Comparison of ENCODE assay signal across 11 mouse cellular contexts in genomic region chr19:29254671-29255070, GRCm38 (mm10). TPM values are rescaled to one million over a fixed set of nuclear protein-coding genes. Genes with fewer than 3 reads are reported as not detected.
DNase-seq lines count a peak whose midpoint lies in the region; ATAC-seq and TF ChIP-seq lines count a peak whose summit lies in the region.
"Had no signal": no experiment of that assay in that cellular context is flagged by ENCODE, and none has a peak within 500 bp of the region (broad histone marks: within the 10 kb centered on the region; RNA-seq: fewer than 3 reads in every experiment).

No protein-coding gene starts in this region.

- H3K27ac ChIP-seq in forebrain, embryonic 15.5 days (replicated peaks) = peak overlapping the region; percentile 46
- H3K27ac ChIP-seq in liver, embryonic 15.5 days (replicated peaks) = no peak overlapping the region
- peak overlapping the region; percentile 6; the same call in 1 of the 2 replicates for H3K27ac ChIP-seq in olfactory bulb, adult 2 months (ENCODE audit: insufficient read depth, low read depth, low read length)
- H3K27ac ChIP-seq: embryonic facial prominence, embryonic 12.5 days; lung, embryonic 15.5 days had no signal

- no peak overlapping the region for H3K9ac ChIP-seq in forebrain, embryonic 15.5 days (replicated peaks)
- no peak overlapping the region for H3K9ac ChIP-seq in liver, embryonic 15.5 days
- H3K9ac ChIP-seq: embryonic facial prominence, embryonic 12.5 days; lung, embryonic 15.5 days had no signal

- peak overlapping the region; percentile 55 for H3K4me2 ChIP-seq in forebrain, embryonic 15.5 days (replicated peaks)
- peak overlapping the region; percentile 87 for H3K4me2 ChIP-seq in liver, embryonic 15.5 days

- TF ChIP-seq POLR2A in olfactory bulb, adult 2 months (IDR thresholded peaks at IDR 0.05; ENCODE audit: insufficient read depth, low read depth, low read length) = no peak

- peak overlapping the region; percentile 3; the same call in 1 of the 2 replicates for H3K4me3 ChIP-seq in forebrain, embryonic 15.5 days
- peak overlapping the region; percentile 97; the same call in 1 of the 2 replicates for H3K4me3 ChIP-seq in liver, embryonic 15.5 days (replicated peaks)
- H3K4me3 ChIP-seq in olfactory bulb, adult 2 months (ENCODE audit: insufficient read depth, low read depth, low read length) = no peak overlapping the region
- H3K4me3 ChIP-seq: lung, embryonic 15.5 days had no signal

- ATAC-seq in forebrain, embryonic 15.5 days (replicated peaks) = no peak
- no peak for ATAC-seq in liver, embryonic 15.5 days (ENCODE audit: insufficient read depth)
- ATAC-seq: intestine, embryonic 16.5 days had no signal

- H3K4me1 ChIP-seq in forebrain, embryonic 15.5 days = peaks cover 46% of the 10 kb centered on the region
- H3K4me1 ChIP-seq in liver, embryonic 15.5 days (replicated peaks) = peaks cover 47% of the 10 kb centered on the region
- peaks cover 3% of the 10 kb centered on the region; the same call in 1 of the 2 replicates for H3K4me1 ChIP-seq in olfactory bulb, adult 2 months (ENCODE audit: control insufficient read depth, insufficient read depth, low read length)

- WGBS in forebrain, embryonic 15.5 days = 4% methylated on average over 4 of the region's 4 CpGs
- 74% methylated on average over 4 of the region's 4 CpGs for WGBS in liver, embryonic 15.5 days (ENCODE audit: insufficient replicate concordance)
- WGBS in olfactory bulb, adult 2 months = 10% methylated on average over 4 of the region's 4 CpGs

- no peaks in the 10 kb centered on the region for H3K36me3 ChIP-seq in forebrain, embryonic 15.5 days
- H3K36me3 ChIP-seq in liver, embryonic 15.5 days (replicated peaks) = peaks cover 32% of the 10 kb centered on the region
- H3K36me3 ChIP-seq: embryonic facial prominence, embryonic 12.5 days; lung, embryonic 15.5 days had no signal

- H3K9me3 ChIP-seq in forebrain, embryonic 15.5 days = no peaks in the 10 kb centered on the region
- no peaks in the 10 kb centered on the region for H3K9me3 ChIP-seq in liver, embryonic 15.5 days (replicated peaks)
- H3K9me3 ChIP-seq: embryonic facial prominence, embryonic 12.5 days; lung, embryonic 15.5 days had no signal

- no peak for TF ChIP-seq CTCF in olfactory bulb, adult 2 months (IDR thresholded peaks at IDR 0.05; ENCODE audit: insufficient read depth, low read depth, low read length)

- peak; percentile 61 for DNase-seq in right cerebral cortex, postnatal 10 days (ENCODE audit: low spot score in 2 of 2)
- no peak for DNase-seq in right cerebral cortex, postnatal 14 days
- DNase-seq in spleen, adult 12 weeks (ENCODE audit: low spot score) = no peak
- no peak for DNase-seq in yolk sac, embryonic 10.5 days (ENCODE audit: low spot score)
- DNase-seq: cerebellum, adult 11-12 months had no signal

- H3K27me3 ChIP-seq in forebrain, embryonic 15.5 days = no peaks in the 10 kb centered on the region
- H3K27me3 ChIP-seq in liver, embryonic 15.5 days = no peaks in the 10 kb centered on the region
- H3K27me3 ChIP-seq: embryonic facial prominence, embryonic 12.5 days; lung, embryonic 15.5 days had no signal

RNA-seq across cellular contexts. Expression of gene Jak2, which starts 3.0 kb away (rescaled TPM):
- polyA plus RNA-seq in forebrain, embryonic 15.5 days (2015; fragmentation: Nextera tagmentation; extraction: Ambion mirVana) = 19.2 and 19.8 TPM in 2 replicates
- polyA plus RNA-seq in liver, embryonic 15.5 days (2015; fragmentation: Nextera tagmentation; extraction: Ambion mirVana) = 11.4 and 11.8 TPM in 2 replicates
- not detected in 2 replicates for polyA plus RNA-seq in olfactory bulb, adult 2 months (2012; ENCODE audit: insufficient read depth, insufficient read length, low replicate concordance, missing spikeins)

Comparison
In these comparisons a context has a peak if more than half of its experiments do, and no peak if none do; other contexts are left out.
1. DNase-seq: peak in right cerebral cortex, postnatal 10 days (2 of 2); none in right cerebral cortex, postnatal 14 days (single experiment), spleen, adult 12 weeks (single experiment) and yolk sac, embryonic 10.5 days (single experiment).